Mouse (Mus musculus) kidney, embryonic 15.5 days (tissue): Measurements from ENCODE around the gene Prkch. TPM values are rescaled to one million over a fixed set of nuclear protein-coding genes. Genes with fewer than 3 reads are reported as not detected.

Experiments used
- ATAC-seq: fragments of 200-750 bp; cut with Nextera tagmentation; replicated peaks from 2 replicates; pipeline ENCODE4 v1.8.0; 2017; ENCODE audit warnings: moderate TSS enrichment; ENCODE audit not compliant: low FRiP score
- H3K27ac ChIP-seq: fragments of 300-500 bp; sonication (generic); 2 replicates; pipeline ENCODE4 v1.5.1; 2015; ENCODE audit warnings: mild to moderate bottlenecking, inconsistent platforms
- H3K27me3 ChIP-seq: fragments of 300-500 bp; sonication (generic); 2 replicates; pipeline ENCODE4 v1.6.1; 2015; ENCODE audit warnings: inconsistent platforms
- H3K36me3 ChIP-seq: fragments of 300-500 bp; sonication (generic); 2 replicates; pipeline ENCODE4 v1.6.1; 2015; ENCODE audit warnings: inconsistent platforms
- H3K4me1 ChIP-seq: fragments of 300-500 bp; sonication (generic); 2 replicates; pipeline ENCODE4 v1.6.1; 2015; ENCODE audit warnings: inconsistent platforms
- H3K4me2 ChIP-seq: fragments of 300-500 bp; sonication (generic); 2 replicates; pipeline ENCODE4 v1.6.1; 2015; ENCODE audit warnings: moderate library complexity, mild to moderate bottlenecking, inconsistent platforms
- H3K4me3 ChIP-seq: fragments of 300-500 bp; sonication (generic); replicated peaks from 2 replicates; pipeline ENCODE4 v1.5.1; 2015; ENCODE audit warnings: mild to moderate bottlenecking, inconsistent platforms
- H3K9ac ChIP-seq: fragments of 300-500 bp; sonication (generic); 2 replicates; pipeline ENCODE4 v1.6.1; 2015; ENCODE audit warnings: mild to moderate bottlenecking, inconsistent platforms
- H3K9me3 ChIP-seq: fragments of 300-500 bp; sonication (generic); replicated peaks from 2 replicates; pipeline ENCODE4 v1.6.1; 2016; ENCODE audit warnings: inconsistent platforms
- WGBS: fragments of 180-500 bp; shearing (Covaris S2); methylation state at CpG from one replicate; pipeline ENCODE4 v1.1.7; 2015; ENCODE audit warnings: mixed read lengths; 5-methylcytosine and 5-hydroxymethylcytosine counted together
- polyA plus RNA-seq: library from polyadenylated mRNA; unstranded; fragments of >200 nt; fragmentation: Nextera tagmentation; extraction: Ambion mirVana; gene quantifications from 2 replicates; pipeline ENCODE4 v1.2.1, GENCODE M21; 2015

Prkch gene
- polyA plus RNA-seq, 1 experiment from 2014 or later: 11.9 TPM

- Histone ChIP-seq H3K27ac (no peak overlapping the region), H3K4me2 (no peak overlapping the region), H3K4me3 (no peak overlapping the region), H3K9ac (no peak overlapping the region), H3K9me3 (no peaks in the 10 kb centered on the region), H3K27me3 (no peaks in the 10 kb centered on the region), H3K36me3 (no peaks in the 10 kb centered on the region), H3K4me1 (peaks cover 12% of the 10 kb centered on the region; the same call in 1 of the 2 replicates)
- 16% methylated on average over 4 of the region's 4 CpGs for WGBS
- ATAC-seq: no peak
Observed at GRCm38 (mm10) chr12:73692321-73692720, 107.7 kb downstream of the Prkch start.

- ATAC-seq: peak; percentile 67; the same call in 1 of the 2 replicates
- H3K36me3 ChIP-seq: no peaks in the 10 kb centered on the region
- 26% methylated on average over 4 of the region's 4 CpGs for WGBS
- no peaks in the 10 kb centered on the region for H3K9me3 ChIP-seq
- no peak overlapping the region for H3K4me2 ChIP-seq
- H3K9ac ChIP-seq: no peak overlapping the region
- no peaks in the 10 kb centered on the region for H3K27me3 ChIP-seq
- H3K4me3 ChIP-seq: no peak overlapping the region
- no peak overlapping the region for H3K27ac ChIP-seq
- H3K4me1 ChIP-seq: 0 out of 2 replicates have a peak, but pooled peaks cover 1% of the 10 kb centered on the region
Observed at GRCm38 (mm10) chr12:73693347-73693746, 108.8 kb downstream of the Prkch start.

GRCm38 (mm10) chr12:73694690-73695089 is 110.1 kb downstream of the Prkch start:
- Histone ChIP-seq H3K27ac (no peak overlapping the region), H3K4me1 (0 out of 2 replicates have a peak, but pooled peaks cover 8% of the 10 kb centered on the region), H3K27me3 (no peaks in the 10 kb centered on the region), H3K9ac (no peak overlapping the region), H3K36me3 (no peaks in the 10 kb centered on the region), H3K4me3 (no peak overlapping the region), H3K4me2 (no peak overlapping the region), H3K9me3 (no peaks in the 10 kb centered on the region)
- WGBS: 75% methylated on average over 13 of the region's 13 CpGs
- no peak for ATAC-seq

- H3K4me3 ChIP-seq: no peak overlapping the region
- ATAC-seq: no peak
- H3K9me3 ChIP-seq: no peaks in the 10 kb centered on the region
- no peak overlapping the region for H3K4me2 ChIP-seq
- no peaks in the 10 kb centered on the region for H3K36me3 ChIP-seq
- no peak overlapping the region for H3K27ac ChIP-seq
- no peak overlapping the region for H3K9ac ChIP-seq
- H3K4me1 ChIP-seq: 0 out of 2 replicates have a peak, but pooled peaks cover 8% of the 10 kb centered on the region
- H3K27me3 ChIP-seq: no peaks in the 10 kb centered on the region
- 86% methylated on average over 16 of the region's 16 CpGs for WGBS
Observed at GRCm38 (mm10) chr12:73695110-73695509, 110.5 kb downstream of the Prkch start.

- H3K27ac ChIP-seq: no peak overlapping the region
- no peaks in the 10 kb centered on the region for H3K27me3 ChIP-seq
- no peaks in the 10 kb centered on the region for H3K36me3 ChIP-seq
- WGBS: 83% methylated on average over 4 of the region's 4 CpGs
- 0 out of 2 replicates have a peak, but pooled peaks cover 8% of the 10 kb centered on the region for H3K4me1 ChIP-seq
- H3K9ac ChIP-seq: no peak overlapping the region
- no peak overlapping the region for H3K4me2 ChIP-seq
- no peak for ATAC-seq
- no peaks in the 10 kb centered on the region for H3K9me3 ChIP-seq
- no peak overlapping the region for H3K4me3 ChIP-seq
Observed at GRCm38 (mm10) chr12:73696084-73696483, 111.5 kb downstream of the Prkch start.

- H3K4me3 ChIP-seq: no peak overlapping the region
- WGBS: 86% methylated on average over 4 of the region's 4 CpGs
- 0 out of 2 replicates have a peak, but pooled peaks cover 8% of the 10 kb centered on the region for H3K4me1 ChIP-seq
- no peaks in the 10 kb centered on the region for H3K9me3 ChIP-seq
- H3K9ac ChIP-seq: no peak overlapping the region
- no peak overlapping the region for H3K4me2 ChIP-seq
- H3K27me3 ChIP-seq: no peaks in the 10 kb centered on the region
- H3K27ac ChIP-seq: no peak overlapping the region
- no peak for ATAC-seq
- no peaks in the 10 kb centered on the region for H3K36me3 ChIP-seq
Observed at GRCm38 (mm10) chr12:73696946-73697345, 112.3 kb downstream of the Prkch start.

GRCm38 (mm10) chr12:73698436-73698835 is 113.8 kb downstream of the Prkch start:
- 0 out of 2 replicates have a peak, but pooled peaks cover 8% of the 10 kb centered on the region for H3K4me1 ChIP-seq
- 0 out of 2 replicates have a peak, but pooled peaks cover 2% of the 10 kb centered on the region for H3K36me3 ChIP-seq
- no peak overlapping the region for H3K27ac ChIP-seq
- no peak overlapping the region for H3K4me2 ChIP-seq
- no peak overlapping the region for H3K9ac ChIP-seq
- H3K9me3 ChIP-seq: no peaks in the 10 kb centered on the region
- H3K27me3 ChIP-seq: no peaks in the 10 kb centered on the region
- no peak for ATAC-seq
- no peak overlapping the region for H3K4me3 ChIP-seq
- 90% methylated on average over 5 of the region's 5 CpGs for WGBS

- no peak for ATAC-seq
- 57% methylated on average over 8 of the region's 8 CpGs for WGBS
- Histone ChIP-seq H3K4me2 (no peak overlapping the region), H3K9ac (no peak overlapping the region), H3K4me1 (0 out of 2 replicates have a peak, but pooled peaks cover 8% of the 10 kb centered on the region), H3K36me3 (0 out of 2 replicates have a peak, but pooled peaks cover 2% of the 10 kb centered on the region), H3K27me3 (no peaks in the 10 kb centered on the region), H3K9me3 (no peaks in the 10 kb centered on the region), H3K4me3 (no peak overlapping the region), H3K27ac (no peak overlapping the region)
Observed at GRCm38 (mm10) chr12:73698841-73699240, 114.2 kb downstream of the Prkch start.

- Histone ChIP-seq H3K9me3 (no peaks in the 10 kb centered on the region), H3K4me3 (no peak overlapping the region), H3K4me1 (0 out of 2 replicates have a peak, but pooled peaks cover 8% of the 10 kb centered on the region), H3K9ac (no peak overlapping the region), H3K36me3 (0 out of 2 replicates have a peak, but pooled peaks cover 2% of the 10 kb centered on the region), H3K27ac (no peak overlapping the region), H3K27me3 (no peaks in the 10 kb centered on the region), H3K4me2 (no peak overlapping the region)
- WGBS: 51% methylated on average over 17 of the region's 17 CpGs
- ATAC-seq: no peak
Observed at GRCm38 (mm10) chr12:73699471-73700186, 115.0 kb downstream of the Prkch start.

- H3K9ac ChIP-seq: no peak overlapping the region
- H3K4me3 ChIP-seq: no peak overlapping the region
- no peak overlapping the region for H3K27ac ChIP-seq
- no peaks in the 10 kb centered on the region for H3K9me3 ChIP-seq
- 58% methylated on average over 6 of the region's 6 CpGs for WGBS
- H3K4me1 ChIP-seq: 0 out of 2 replicates have a peak, but pooled peaks cover 8% of the 10 kb centered on the region
- ATAC-seq: no peak
- no peaks in the 10 kb centered on the region for H3K27me3 ChIP-seq
- 0 out of 2 replicates have a peak, but pooled peaks cover 2% of the 10 kb centered on the region for H3K36me3 ChIP-seq
- no peak overlapping the region for H3K4me2 ChIP-seq
Observed at GRCm38 (mm10) chr12:73700544-73701069, 116.0 kb downstream of the Prkch start.

GRCm38 (mm10) chr12:73701999-73702398 is 117.4 kb downstream of the Prkch start:
- no peak overlapping the region for H3K27ac ChIP-seq
- 84% methylated on average over 3 of the region's 3 CpGs for WGBS
- no peak for ATAC-seq

GRCm38 (mm10) chr12:73704382-73704781 is 119.8 kb downstream of the Prkch start:
- H3K4me3 ChIP-seq: no peak overlapping the region
- H3K36me3 ChIP-seq: 0 out of 2 replicates have a peak, but pooled peaks cover 2% of the 10 kb centered on the region
- H3K27me3 ChIP-seq: no peaks in the 10 kb centered on the region
- H3K9me3 ChIP-seq: no peaks in the 10 kb centered on the region
- no peak overlapping the region for H3K27ac ChIP-seq
- H3K4me1 ChIP-seq: peaks cover 13% of the 10 kb centered on the region; the same call in 1 of the 2 replicates
- ATAC-seq: no peak
- H3K4me2 ChIP-seq: no peak overlapping the region
- no peak overlapping the region for H3K9ac ChIP-seq
- 86% methylated on average over 3 of the region's 3 CpGs for WGBS

More at GRCm38 (mm10) chr12:73701999-73702398, 117.4 kb downstream of the Prkch start:
- no peak overlapping the region for H3K9ac ChIP-seq
- H3K27me3 ChIP-seq: no peaks in the 10 kb centered on the region
- H3K4me3 ChIP-seq: no peak overlapping the region
- 0 out of 2 replicates have a peak, but pooled peaks cover 2% of the 10 kb centered on the region for H3K36me3 ChIP-seq
- H3K9me3 ChIP-seq: no peaks in the 10 kb centered on the region
- H3K4me2 ChIP-seq: no peak overlapping the region
- 0 out of 2 replicates have a peak, but pooled peaks cover 8% of the 10 kb centered on the region for H3K4me1 ChIP-seq
